Comparison of ENCODE assay signal across 13 mouse cellular contexts in genomic region chr10:37409749-37410148, GRCm38 (mm10).
"Had no signal": no experiment of that assay in that cellular context is flagged by ENCODE, and none has a peak within 500 bp of the region (broad histone marks: within the 10 kb centered on the region; RNA-seq: fewer than 3 reads in every experiment).

No protein-coding gene starts in this region.

- H3K9me3 ChIP-seq: limb, embryonic 15.5 days; liver, embryonic 13.5 days; lung, embryonic 15.5 days; megakaryocyte, embryonic 14.5 days; midbrain, embryonic 13.5 days; neural tube, embryonic 12.5 days had no signal

- H3K36me3 ChIP-seq: limb, embryonic 15.5 days; liver, embryonic 13.5 days; lung, embryonic 15.5 days; midbrain, embryonic 13.5 days; neural tube, embryonic 12.5 days had no signal

- H3K4me2 ChIP-seq: limb, embryonic 15.5 days; liver, embryonic 13.5 days; lung, embryonic 15.5 days; midbrain, embryonic 13.5 days; neural tube, embryonic 12.5 days had no signal

- H3K4me3 ChIP-seq: left cerebral cortex, adult 2 months; limb, embryonic 15.5 days; liver, embryonic 13.5 days; lung, embryonic 15.5 days; megakaryocyte, embryonic 14.5 days; midbrain, embryonic 13.5 days; neural tube, embryonic 12.5 days had no signal

- H3K9ac ChIP-seq: limb, embryonic 15.5 days; liver, embryonic 13.5 days; liver, postnatal 0 days; lung, embryonic 15.5 days; midbrain, embryonic 13.5 days; neural tube, embryonic 12.5 days had no signal

- H3K27ac ChIP-seq: left cerebral cortex, adult 2 months; limb, embryonic 15.5 days; liver, embryonic 13.5 days; lung, embryonic 15.5 days; macrophage; midbrain, embryonic 13.5 days; neural tube, embryonic 12.5 days; stomach, postnatal 0 days had no signal

- H3K27me3 ChIP-seq: limb, embryonic 15.5 days; liver, embryonic 13.5 days; lung, embryonic 15.5 days; megakaryocyte, embryonic 14.5 days; midbrain, embryonic 13.5 days; neural tube, embryonic 12.5 days had no signal

- ATAC-seq: liver, postnatal 0 days; midbrain, embryonic 13.5 days had no signal

- H3K4me1 ChIP-seq: limb, embryonic 15.5 days; liver, embryonic 13.5 days; lung, embryonic 15.5 days; megakaryocyte, embryonic 14.5 days; midbrain, embryonic 13.5 days; neural tube, embryonic 12.5 days had no signal

- DNase-seq: kidney, postnatal 14 days; liver, embryonic 13.5 days; liver, postnatal 0 days; lung, postnatal 14 days; thymus, postnatal 4 days had no signal
